19 mouse cellular contexts compared by ENCODE assay signal in the genomic region with DNA sequence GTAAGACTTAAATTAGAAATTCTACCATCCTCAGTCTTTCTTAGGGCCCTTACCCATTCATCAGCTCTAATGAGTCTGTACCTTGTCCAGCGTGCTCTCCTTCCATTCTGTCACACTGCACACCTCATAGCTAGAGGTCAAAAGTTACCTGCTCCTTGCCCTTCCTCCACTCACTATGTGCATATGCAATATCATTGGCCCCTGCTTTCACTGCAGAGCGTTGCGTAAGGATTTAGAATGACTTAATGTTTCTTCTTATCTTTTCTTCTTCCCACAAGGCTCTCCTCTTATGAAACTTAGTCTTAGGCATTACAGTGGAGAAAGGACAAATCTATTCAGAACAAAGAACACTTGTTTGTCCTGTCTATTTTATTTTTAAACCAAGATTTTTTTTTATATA. TPM values are rescaled to one million over a fixed set of nuclear protein-coding genes. Genes with fewer than 3 reads are reported as not detected.
DNase-seq lines count a peak whose midpoint lies in the region; ATAC-seq lines count a peak whose summit lies in the region.
"Had no signal": no experiment of that assay in that cellular context is flagged by ENCODE, and none has a peak within 500 bp of the region (broad histone marks: within the 10 kb centered on the region; RNA-seq: fewer than 3 reads in every experiment).

No protein-coding gene starts in this region.

- peak overlapping the region; percentile 67; the same call in 1 of the 2 replicates for H3K27ac ChIP-seq in limb, embryonic 13.5 days
- H3K27ac ChIP-seq: embryonic facial prominence, embryonic 12.5 days; forebrain, embryonic 13.5 days; heart, embryonic 13.5 days; hindbrain, embryonic 15.5 days had no signal

- H3K27me3 ChIP-seq in limb, embryonic 13.5 days: no peaks in the 10 kb centered on the region
- H3K27me3 ChIP-seq: embryonic facial prominence, embryonic 12.5 days; forebrain, embryonic 13.5 days; heart, embryonic 13.5 days; hindbrain, embryonic 15.5 days had no signal

- H3K36me3 ChIP-seq in limb, embryonic 13.5 days: no peaks in the 10 kb centered on the region
- H3K36me3 ChIP-seq: embryonic facial prominence, embryonic 12.5 days; heart, embryonic 13.5 days; hindbrain, embryonic 15.5 days had no signal

- no peak overlapping the region for H3K4me3 ChIP-seq in limb, embryonic 13.5 days
- H3K4me3 ChIP-seq: embryonic facial prominence, embryonic 12.5 days; forebrain, embryonic 13.5 days; heart, embryonic 13.5 days; hindbrain, embryonic 15.5 days had no signal

- no peak for DNase-seq in adrenal gland, postnatal 10 days
- DNase-seq in embryo, embryonic 10.5 days (ENCODE audit: low spot score): no peak
- no peak for DNase-seq in adrenal gland, adult (ENCODE audit: inconsistent age in 2 of 2, low spot score in 1 of 2)
- DNase-seq: adrenal gland, postnatal 25 days; B cell, adult 2 months; cerebellum, adult 18-20 months; cerebellum, adult 9-11 months; cerebellum, postnatal 36 days; embryo, embryonic 11 days; forebrain, postnatal 0 days; gastrocnemius, postnatal 14 days; heart, postnatal 36 days had no signal

- 84% methylated on average over 3 of the region's 3 CpGs for WGBS in limb, embryonic 13.5 days

- no peak overlapping the region for H3K4me2 ChIP-seq in limb, embryonic 13.5 days (replicated peaks)
- H3K4me2 ChIP-seq: embryonic facial prominence, embryonic 12.5 days; forebrain, embryonic 13.5 days; heart, embryonic 13.5 days; hindbrain, embryonic 15.5 days had no signal

- H3K4me1 ChIP-seq in limb, embryonic 13.5 days: no peaks in the 10 kb centered on the region
- H3K4me1 ChIP-seq: embryonic facial prominence, embryonic 12.5 days; forebrain, embryonic 13.5 days; hindbrain, embryonic 15.5 days had no signal

- no peak overlapping the region for H3K9ac ChIP-seq in limb, embryonic 13.5 days
- H3K9ac ChIP-seq: embryonic facial prominence, embryonic 12.5 days; forebrain, embryonic 13.5 days; forebrain, postnatal 0 days; heart, embryonic 13.5 days; hindbrain, embryonic 15.5 days had no signal

- ATAC-seq in common myeloid progenitor, adult 5-6 weeks (replicated peaks; ENCODE audit: low read depth, poor library complexity, severe bottlenecking): peak; percentile 56
- ATAC-seq in granulocyte monocyte progenitor cell, adult 5-6 weeks (replicated peaks; ENCODE audit: poor library complexity, severe bottlenecking): peak; percentile 53; the same call in 1 of the 2 replicates
- no peak for ATAC-seq in limb, embryonic 13.5 days (ENCODE audit: low FRiP score, low read depth)
- ATAC-seq: forebrain, embryonic 13.5 days; forebrain, postnatal 0 days had no signal

- H3K9me3 ChIP-seq in limb, embryonic 13.5 days: no peaks in the 10 kb centered on the region
- H3K9me3 ChIP-seq: embryonic facial prominence, embryonic 12.5 days; forebrain, embryonic 13.5 days; heart, embryonic 13.5 days; hindbrain, embryonic 15.5 days had no signal

RNA-seq across cellular contexts. Expression of gene Scin, which starts 20.0 kb away (rescaled TPM):
- 14.5 and 15.6 TPM in 2 replicates for total RNA-seq in common myeloid progenitor, adult 5-6 weeks (2017)
- total RNA-seq in granulocyte monocyte progenitor cell, adult 5-6 weeks (2014; fragmentation: Nextera tagmentation): 1.7 and 6.1 TPM in 2 replicates
- 1.4 and 1.5 TPM in 2 replicates for total RNA-seq in granulocyte monocyte progenitor cell, adult 5-6 weeks (2017)
- polyA plus RNA-seq in limb, embryonic 13.5 days (2015; fragmentation: Nextera tagmentation; extraction: Ambion mirVana): 10.0 and 12.3 TPM in 2 replicates
- under 1 TPM; 0.45 to 0.63 TPM for total RNA-seq in adrenal gland, postnatal 10 days (2021)
- polyA plus RNA-seq: forebrain, embryonic 13.5 days had no signal
